Mouse (Mus musculus) embryonic facial prominence, embryonic 14.5 days (tissue): ENCODE measurements around the gene Ndufb2. TPM values are rescaled to one million over a fixed set of nuclear protein-coding genes. Genes with fewer than 3 reads are reported as not detected.

Source experiments
- ATAC-seq: fragments of 200-750 bp; cut with Nextera tagmentation; 2 replicates; pipeline ENCODE4 v1.8.0; 2017; ENCODE audit warnings: low read depth, moderate number of reproducible peaks, moderate TSS enrichment
- DNase-seq: peaks from one replicate; pipeline ENCODE4 v3.0.0-alpha.2; 2015; ENCODE audit warnings: low spot score
- H3K27ac ChIP-seq: fragments of 300-500 bp; sonication (generic); replicated peaks from 2 replicates; pipeline ENCODE4 v1.5.1; 2014; ENCODE audit warnings: low read depth, mild to moderate bottlenecking, low read length, moderate library complexity
- H3K27me3 ChIP-seq: fragments of 300-500 bp; sonication (generic); replicated peaks from 2 replicates; pipeline ENCODE4 v1.6.1; 2014; ENCODE audit warnings: low read length; ENCODE audit not compliant: control insufficient read depth, insufficient read depth
- H3K36me3 ChIP-seq: fragments of 300-500 bp; sonication (generic); 2 replicates; pipeline ENCODE4 v1.6.1; 2014; ENCODE audit warnings: low read length, mixed read lengths; ENCODE audit not compliant: control insufficient read depth, insufficient read depth
- H3K4me1 ChIP-seq: fragments of 300-500 bp; sonication (generic); 2 replicates; pipeline ENCODE4 v1.6.1; 2014; ENCODE audit warnings: antibody characterized with exemption, low read length; ENCODE audit not compliant: control insufficient read depth, insufficient read depth
- H3K4me2 ChIP-seq: fragments of 300-500 bp; sonication (generic); 2 replicates; pipeline ENCODE4 v1.6.1; 2014; ENCODE audit warnings: low read depth, mild to moderate bottlenecking, low read length, moderate library complexity, mixed read lengths
- H3K4me3 ChIP-seq: fragments of 300-500 bp; sonication (generic); 2 replicates; pipeline ENCODE4 v1.5.1; 2014; ENCODE audit warnings: low read depth, mild to moderate bottlenecking, low read length
- H3K9ac ChIP-seq: fragments of 300-500 bp; sonication (generic); 2 replicates; pipeline ENCODE4 v1.6.1; 2014; ENCODE audit warnings: low read depth, mild to moderate bottlenecking, low read length, moderate library complexity, mixed read lengths
- H3K9me3 ChIP-seq: fragments of 300-500 bp; sonication (generic); 2 replicates; pipeline ENCODE4 v1.6.1; 2016; ENCODE audit warnings: low read length; ENCODE audit not compliant: control insufficient read depth
- WGBS: fragments of 180-500 bp; shearing (Covaris S2); extraction: QIAGEN DNeasy Blood & Tissue Kit; methylation state at CpG from one replicate; pipeline ENCODE4 v1.1.7; 2014; 5-methylcytosine and 5-hydroxymethylcytosine counted together
- polyA plus RNA-seq: library from polyadenylated mRNA; unstranded; fragments of >200 nt; fragmentation: Nextera tagmentation; extraction: Ambion mirVana; gene quantifications from 2 replicates; pipeline ENCODE4 v1.2.1, GENCODE M21; 2014

Gene Ndufb2
- polyA plus RNA-seq, 1 experiment from 2014 or later, result 390 TPM

DNA sequence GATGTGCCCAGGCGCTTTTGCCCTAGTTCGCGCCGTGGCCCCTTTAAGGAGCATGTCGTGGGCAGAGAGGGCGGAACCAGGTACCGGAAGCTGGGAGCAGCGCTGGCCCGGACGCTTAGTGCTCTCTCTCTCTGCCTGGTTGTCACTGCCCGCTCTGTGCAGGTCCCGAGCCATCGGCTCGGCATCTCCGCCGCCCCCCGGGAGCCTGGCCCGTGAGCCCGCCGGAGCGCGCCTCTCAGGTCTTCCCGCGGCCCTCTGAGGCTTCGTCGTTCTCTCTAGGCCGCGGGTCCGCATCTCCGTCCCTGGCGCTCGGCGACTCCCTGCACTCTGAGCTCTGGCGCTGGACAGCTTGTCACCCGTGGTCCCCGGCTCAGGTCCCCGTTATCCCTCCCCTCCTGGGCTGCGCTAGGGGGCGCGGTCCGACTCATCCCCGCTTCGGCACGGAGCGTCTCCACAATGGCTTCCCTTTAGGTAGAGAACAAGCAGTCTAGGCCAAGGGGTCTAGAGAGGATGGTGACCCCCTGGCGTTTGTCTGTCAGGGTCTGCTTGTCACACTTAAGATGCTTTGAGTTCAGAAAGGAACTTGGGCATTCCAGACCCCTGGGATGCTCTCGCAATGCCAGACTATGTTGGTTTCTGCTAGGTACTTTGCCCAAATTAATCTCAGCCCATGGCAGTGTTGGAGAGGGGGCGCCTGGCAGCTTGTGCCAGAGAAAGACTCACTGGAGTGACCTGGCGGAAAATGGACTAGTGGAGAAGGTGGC is 18.4 kb upstream of the Ndufb2 start, which contains the start of gene Adck2:
Adck2 (plus strand) TSS at position 83 of the 764 bp plus-strand sequence.
- ATAC-seq, result peak; percentile 98
- Histone ChIP-seq H3K27me3 (no peaks in the 10 kb centered on the region), H3K9me3 (no peaks in the 10 kb centered on the region), H3K4me1 (peaks cover 16% of the 10 kb centered on the region), H3K4me3 (peak within 1 kb of the TSS; percentile 81), H3K36me3 (peaks cover 24% of the 10 kb centered on the region; the same call in 1 of the 2 replicates), H3K27ac (peak within 1 kb of the TSS; percentile 91), H3K9ac (peak within 1 kb of the TSS; percentile 91), H3K4me2 (peak within 1 kb of the TSS; percentile 71)
- under 1% methylated on average over 26 of the region's 49 CpGs for WGBS
- peak; percentile 93 for DNase-seq

- WGBS, result 21% methylated on average over 10 of the region's 10 CpGs
- peak overlapping the region; percentile 91 for H3K9ac ChIP-seq
- H3K36me3 ChIP-seq, result peaks cover 29% of the 10 kb centered on the region
- peak overlapping the region; percentile 71 for H3K4me2 ChIP-seq
- ATAC-seq, result 0 out of 2 replicates have a peak, but pooled peaks have one; percentile 14
- peak overlapping the region; percentile 81 for H3K4me3 ChIP-seq
- 0 out of 2 replicates have a peak overlapping the region, but pooled peaks have one; percentile 91 for H3K27ac ChIP-seq
- peaks cover 16% of the 10 kb centered on the region for H3K4me1 ChIP-seq
- no peak for DNase-seq
- H3K9me3 ChIP-seq, result no peaks in the 10 kb centered on the region
- no peaks in the 10 kb centered on the region for H3K27me3 ChIP-seq
Observed at GRCm38 (mm10) chr6:39574555-39574869, 17.9 kb upstream of the Ndufb2 start.

DNA sequence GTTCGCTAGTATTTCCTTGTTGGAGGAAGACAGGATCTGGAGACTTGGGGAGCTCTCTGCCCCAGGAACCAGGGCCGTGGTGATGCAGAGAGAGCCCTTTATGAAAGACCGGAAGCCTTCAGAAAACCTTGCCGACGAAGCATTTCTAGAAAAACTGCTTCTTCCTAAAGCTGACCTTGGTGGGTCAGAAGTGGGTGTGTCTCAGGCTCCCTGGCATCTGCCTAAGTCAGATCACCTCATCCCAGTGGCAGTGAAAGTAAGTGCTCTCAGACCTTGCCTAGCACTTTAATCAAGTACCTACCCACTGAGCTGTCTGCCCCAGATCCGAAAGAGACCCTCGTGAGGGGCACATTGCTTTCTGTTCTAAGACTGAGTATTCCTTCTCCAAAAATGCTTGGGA is 17.4 kb upstream of the Ndufb2 start:
- 68% methylated on average over 7 of the region's 7 CpGs for WGBS
- peaks cover 16% of the 10 kb centered on the region for H3K4me1 ChIP-seq
- H3K9me3 ChIP-seq, result no peaks in the 10 kb centered on the region
- H3K4me2 ChIP-seq, result peak overlapping the region; percentile 71
- no peak for DNase-seq
- H3K9ac ChIP-seq, result peak overlapping the region; percentile 91
- H3K27ac ChIP-seq, result no peak overlapping the region
- peaks cover 33% of the 10 kb centered on the region for H3K36me3 ChIP-seq
- H3K4me3 ChIP-seq, result peak overlapping the region; percentile 81
- H3K27me3 ChIP-seq, result no peaks in the 10 kb centered on the region
- ATAC-seq, result no peak

DNA sequence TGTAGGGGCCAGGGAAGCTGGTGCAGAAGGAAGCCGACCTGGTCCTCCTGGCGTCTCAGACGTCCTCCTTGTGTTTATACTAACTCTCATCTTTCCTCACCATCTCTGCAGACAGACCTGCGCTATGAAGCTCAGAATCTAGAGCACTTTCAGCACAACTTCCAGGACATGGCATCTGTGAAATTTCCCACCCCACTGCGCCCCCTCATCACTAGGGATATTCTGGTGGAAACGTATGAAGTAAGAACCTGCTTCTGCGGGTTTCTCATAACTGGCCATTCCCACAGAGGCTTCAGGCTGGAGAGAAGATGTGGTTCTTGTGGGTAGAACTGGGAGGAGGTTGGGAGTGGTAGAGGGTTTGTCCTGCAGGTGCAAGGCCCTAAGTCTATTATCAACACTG is 12.8 kb upstream of the Ndufb2 start:
- Histone ChIP-seq H3K4me3 (no peak overlapping the region), H3K27me3 (no peaks in the 10 kb centered on the region), H3K9ac (no peak overlapping the region), H3K9me3 (no peaks in the 10 kb centered on the region), H3K4me1 (peaks cover 8% of the 10 kb centered on the region), H3K36me3 (peaks cover 66% of the 10 kb centered on the region), H3K27ac (no peak overlapping the region), H3K4me2 (no peak overlapping the region)
- ATAC-seq (no peak), DNase-seq (no peak)
- 77% methylated on average over 7 of the region's 7 CpGs for WGBS

DNA sequence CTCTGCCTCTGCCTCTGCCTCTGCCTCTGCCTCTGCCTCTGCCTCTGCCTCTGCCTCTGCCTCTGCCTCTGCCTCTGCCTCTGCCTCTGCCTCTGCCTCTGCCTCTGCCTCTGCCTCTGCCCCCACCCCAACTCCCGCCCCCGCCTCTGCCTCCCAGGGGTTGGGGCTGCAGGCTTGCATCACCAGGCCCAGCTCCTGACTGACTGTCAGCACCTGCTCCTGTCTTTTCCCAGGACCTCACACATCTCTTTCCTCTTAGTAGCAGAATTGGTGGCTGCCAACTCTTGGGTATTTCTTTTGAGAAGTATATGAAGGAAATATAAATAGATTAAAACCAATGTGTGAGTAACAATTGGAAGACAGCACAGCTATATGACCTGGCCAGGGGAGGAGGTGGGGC is 11.8 kb upstream of the Ndufb2 start:
- H3K9ac ChIP-seq, result no peak overlapping the region
- DNase-seq, result no peak

DNA sequence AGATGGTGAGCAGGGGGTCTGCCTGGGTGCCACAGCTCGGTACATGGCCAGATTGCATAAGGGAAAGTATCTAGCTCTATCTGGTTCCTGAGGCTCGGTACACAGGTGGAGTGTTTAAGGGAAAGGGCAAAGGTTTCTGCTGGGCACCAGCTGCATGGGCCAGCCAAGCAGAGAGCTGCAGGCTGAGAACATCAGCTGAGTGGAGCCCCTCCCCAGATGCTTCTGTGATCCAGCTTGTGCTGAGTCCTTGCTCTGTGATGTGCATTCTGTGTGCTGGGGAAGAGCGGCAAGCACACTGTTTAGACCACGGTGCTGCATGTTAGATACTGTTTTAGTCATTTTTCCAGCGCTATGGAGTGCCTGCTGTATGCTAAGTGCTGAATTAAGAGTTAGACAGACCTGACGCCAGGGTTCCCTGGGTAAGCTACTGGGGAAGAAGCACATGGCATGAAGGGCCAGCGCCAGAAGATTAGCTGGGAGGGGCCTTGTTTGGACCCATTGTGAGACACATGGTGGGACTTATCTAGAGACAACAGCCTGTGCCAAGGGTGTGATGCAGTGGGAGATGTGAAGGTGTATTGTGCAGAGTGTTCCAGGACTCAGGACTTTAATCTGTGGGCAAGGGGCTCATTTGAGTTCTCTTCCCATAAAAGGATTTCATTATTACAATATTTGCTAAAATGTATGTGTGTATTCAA is 11.1 kb upstream of the Ndufb2 start:
- 83% methylated on average over 7 of the region's 7 CpGs for WGBS
- no peak overlapping the region for H3K4me3 ChIP-seq
- peaks cover 81% of the 10 kb centered on the region for H3K36me3 ChIP-seq

More for the DNA sequence above, 11.8 kb upstream of the Ndufb2 start:
- no peak for ATAC-seq
- 84% methylated on average over 2 of the region's 2 CpGs for WGBS
- Histone ChIP-seq H3K27me3 (no peaks in the 10 kb centered on the region), H3K27ac (no peak overlapping the region), H3K4me3 (no peak overlapping the region), H3K4me2 (no peak overlapping the region), H3K4me1 (no peaks in the 10 kb centered on the region), H3K36me3 (peaks cover 74% of the 10 kb centered on the region), H3K9me3 (no peaks in the 10 kb centered on the region)

DNA sequence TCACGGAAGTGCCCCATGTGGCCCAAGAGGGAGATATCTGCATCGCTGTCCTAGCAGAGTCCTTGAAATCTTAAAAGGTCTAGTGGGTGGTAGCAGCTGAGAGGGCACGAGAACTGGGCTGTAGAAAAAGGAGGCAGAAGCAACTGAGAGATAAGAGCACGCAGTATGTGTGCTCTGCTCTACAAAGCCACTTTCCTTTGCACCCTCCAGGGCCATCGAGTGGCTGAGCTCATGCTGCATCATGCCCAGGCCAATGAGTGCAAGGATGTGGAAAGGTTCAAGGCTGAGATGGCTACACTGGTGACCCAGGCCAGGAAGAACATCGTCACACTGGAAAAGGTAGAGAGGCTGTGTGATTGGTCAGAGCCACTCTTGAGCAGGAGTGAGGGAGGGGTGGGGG is 6.9 kb upstream of the Ndufb2 start, which contains the start of gene Gm42420:
Gm42420 (plus strand) TSS at position 237 of the 400 bp plus-strand sequence.
- WGBS, result 89% methylated on average over 6 of the region's 6 CpGs
- H3K4me1 ChIP-seq, result no peaks in the 10 kb centered on the region
- no peak for ATAC-seq

More for the DNA sequence above, 11.1 kb upstream of the Ndufb2 start:
- Histone ChIP-seq H3K4me2 (no peak overlapping the region), H3K9ac (no peak overlapping the region), H3K9me3 (no peaks in the 10 kb centered on the region), H3K27ac (no peak overlapping the region), H3K4me1 (no peaks in the 10 kb centered on the region), H3K27me3 (no peaks in the 10 kb centered on the region)
- DNase-seq, result no peak
- no peak for ATAC-seq

GRCm38 (mm10) chr6:39591481-39591880 is 893 bp upstream of the Ndufb2 start:
- H3K4me2 ChIP-seq, result no peak overlapping the region; the same call in 1 of the 2 replicates
- no peak overlapping the region for H3K9ac ChIP-seq
- peaks cover 28% of the 10 kb centered on the region for H3K36me3 ChIP-seq
- H3K27me3 ChIP-seq, result no peaks in the 10 kb centered on the region
- H3K27ac ChIP-seq, result no peak overlapping the region
- DNase-seq, result no peak
- no peak for ATAC-seq
- H3K4me3 ChIP-seq, result no peak overlapping the region
- no peaks in the 10 kb centered on the region for H3K9me3 ChIP-seq
- WGBS, result 94% methylated on average over 4 of the region's 4 CpGs
- H3K4me1 ChIP-seq, result peaks cover 11% of the 10 kb centered on the region

More for the DNA sequence above, 6.9 kb upstream of the Ndufb2 start, which contains the start of gene Gm42420:
- Histone ChIP-seq H3K4me2 (no peak within 1 kb of the TSS), H3K9me3 (no peaks in the 10 kb centered on the region), H3K36me3 (peaks cover 70% of the 10 kb centered on the region), H3K4me3 (no peak within 1 kb of the TSS), H3K27me3 (no peaks in the 10 kb centered on the region), H3K27ac (no peak within 1 kb of the TSS), H3K9ac (no peak within 1 kb of the TSS)
- no peak for DNase-seq
